Mouse (Mus musculus): ENCODE measurements around the gene Dhx32. TPM values are rescaled to one million over a fixed set of nuclear protein-coding genes. Genes with fewer than 3 reads are reported as not detected.
"Not testable (repeated sequence)": the region's sequence is repeated elsewhere in the genome, so short reads cannot be mapped to it uniquely, and the experiment has no call there.

The Dhx32 gene
- polyA plus RNA-seq, 1 experiment, result 29.8 TPM

DNA sequence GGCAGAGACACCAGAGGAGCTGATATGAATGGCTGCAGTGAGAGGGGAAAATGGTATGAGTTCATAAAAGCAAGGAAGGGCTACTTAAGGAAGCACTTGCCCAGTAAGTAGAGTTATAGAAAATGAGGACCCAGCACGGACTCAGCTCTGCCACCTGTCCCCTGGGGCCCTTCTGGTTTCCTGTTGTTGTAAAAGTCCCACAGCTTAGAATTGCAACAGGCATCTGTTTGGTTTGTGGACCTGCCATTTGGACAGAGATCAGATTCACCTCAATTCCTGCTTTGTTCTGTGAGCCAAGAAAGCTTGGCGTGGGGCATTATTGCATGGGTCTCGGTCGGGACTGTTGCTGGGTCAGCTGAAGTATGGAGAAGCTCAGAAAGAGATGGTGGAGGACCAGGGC lies 67.1 kb downstream of the Dhx32 start:
- no peak overlapping the region for H3K27ac ChIP-seq (ENCODE audit: insufficient read depth, low read depth, low read length)
- H3K4me1 ChIP-seq (ENCODE audit: control insufficient read depth, insufficient read depth, insufficient read length, low read length), result no peaks in the 10 kb centered on the region
- H3K4me3 ChIP-seq (ENCODE audit: low read depth, low read length), result no peak overlapping the region
- WGBS, result 56% methylated on average over 4 of the region's 4 CpGs
- no peaks in the 10 kb centered on the region for H3K27me3 ChIP-seq (ENCODE audit: control insufficient read depth, insufficient read depth, low read length)
- H3K36me3 ChIP-seq (ENCODE audit: control insufficient read depth, insufficient read depth, low read length), result peaks cover 50% of the 10 kb centered on the region
- TF ChIP-seq POLR2A (IDR thresholded peaks at IDR 0.05; ENCODE audit: low read depth, low read length) (no peak), CTCF (IDR thresholded peaks at IDR 0.05; ENCODE audit: extremely low read depth, insufficient read length, insufficient replicate concordance, low read depth, low read length) (no peak)

DNA sequence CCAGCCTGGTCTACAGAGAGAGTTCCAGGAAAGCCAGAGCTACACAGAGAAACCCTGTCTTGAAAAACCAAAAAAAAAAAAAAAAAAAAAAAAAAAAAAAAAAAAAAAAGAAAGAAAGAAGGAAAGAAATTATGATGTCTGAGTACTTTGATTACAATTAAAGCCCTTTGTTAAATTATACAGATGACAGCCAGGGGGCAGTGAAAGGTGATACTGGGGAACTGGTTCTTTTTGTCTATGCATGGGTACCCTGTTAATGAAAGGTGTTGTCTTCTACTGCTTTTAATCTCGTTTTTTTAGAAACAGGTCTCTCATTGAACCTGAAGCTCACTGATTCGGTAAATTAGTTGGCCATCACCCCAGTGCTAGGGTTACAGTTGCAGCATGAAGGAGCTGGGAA lies 75.2 kb downstream of the Dhx32 start:
- 74% methylated on average over 2 of the region's 2 CpGs for WGBS
- H3K4me3 ChIP-seq (ENCODE audit: low read depth, low read length), result no peak overlapping the region
- no peak overlapping the region for H3K27ac ChIP-seq (ENCODE audit: insufficient read depth, low read depth, low read length)
- TF ChIP-seq POLR2A (IDR thresholded peaks at IDR 0.05; ENCODE audit: low read depth, low read length) (no peak), CTCF (IDR thresholded peaks at IDR 0.05; ENCODE audit: extremely low read depth, insufficient read length, insufficient replicate concordance, low read depth, low read length) (no peak)
- no peaks in the 10 kb centered on the region for H3K36me3 ChIP-seq (ENCODE audit: control insufficient read depth, insufficient read depth, low read length)
- H3K4me1 ChIP-seq (ENCODE audit: control insufficient read depth, insufficient read depth, insufficient read length, low read length), result peaks cover 4% of the 10 kb centered on the region; the same call in 1 of the 2 replicates
- no peaks in the 10 kb centered on the region for H3K27me3 ChIP-seq (ENCODE audit: control insufficient read depth, insufficient read depth, low read length)

DNA sequence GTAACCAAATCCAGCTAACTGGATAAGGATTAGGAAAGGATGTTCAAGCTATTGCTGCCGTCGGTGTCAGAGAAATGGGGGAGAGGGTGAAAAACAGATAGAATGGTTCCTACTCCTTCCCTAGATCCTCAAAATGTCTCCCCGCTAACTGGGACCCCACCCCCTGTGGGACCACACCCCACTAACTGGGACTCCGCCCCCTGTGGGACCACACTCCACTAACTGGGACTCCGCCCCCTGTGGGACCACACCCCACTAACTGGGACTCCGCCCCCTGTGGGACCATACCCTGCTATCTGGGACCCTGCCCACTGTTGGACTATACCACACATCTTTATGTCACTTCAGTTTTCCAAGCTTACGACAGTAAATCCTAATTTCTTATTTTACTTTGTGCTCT lies 78.6 kb downstream of the Dhx32 start:
- Histone ChIP-seq H3K27ac (ENCODE audit: insufficient read depth, low read depth, low read length) (no peak overlapping the region), H3K4me1 (ENCODE audit: control insufficient read depth, insufficient read depth, insufficient read length, low read length) (no peaks in the 10 kb centered on the region), H3K36me3 (ENCODE audit: control insufficient read depth, insufficient read depth, low read length) (peaks cover 5% of the 10 kb centered on the region; the same call in 1 of the 2 replicates), H3K27me3 (ENCODE audit: control insufficient read depth, insufficient read depth, low read length) (no peaks in the 10 kb centered on the region), H3K4me3 (ENCODE audit: low read depth, low read length) (no peak overlapping the region)
- TF ChIP-seq POLR2A (IDR thresholded peaks at IDR 0.05; ENCODE audit: low read depth, low read length) (no peak), CTCF (IDR thresholded peaks at IDR 0.05; ENCODE audit: extremely low read depth, insufficient read length, insufficient replicate concordance, low read depth, low read length) (no peak)
- WGBS, result 96% methylated on average over 7 of the region's 7 CpGs

DNA sequence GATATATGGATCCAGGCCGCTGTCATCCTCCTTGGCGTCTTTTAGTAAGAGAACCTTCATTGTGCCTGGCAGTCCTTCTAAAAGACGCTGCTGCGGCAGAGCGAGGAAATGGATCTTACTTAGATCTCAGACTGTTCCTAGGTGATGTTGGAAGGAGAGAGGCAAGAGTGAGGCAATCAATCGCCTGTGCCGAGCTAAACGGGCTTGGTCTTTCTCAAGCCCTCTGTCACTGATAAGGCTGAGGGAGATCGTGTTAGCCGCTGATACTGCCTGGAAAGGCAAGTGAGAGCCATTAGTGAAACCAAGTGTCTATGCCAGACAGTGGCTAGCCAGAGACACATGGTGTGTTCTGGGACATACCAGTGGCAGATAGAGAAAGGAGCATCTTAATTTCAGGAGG lies 80.2 kb downstream of the Dhx32 start:
- TF ChIP-seq POLR2A (IDR thresholded peaks at IDR 0.05; ENCODE audit: low read depth, low read length), result no peak
- Histone ChIP-seq H3K27ac (ENCODE audit: insufficient read depth, low read depth, low read length) (no peak overlapping the region), H3K4me3 (ENCODE audit: low read depth, low read length) (no peak overlapping the region), H3K27me3 (ENCODE audit: control insufficient read depth, insufficient read depth, low read length) (no peaks in the 10 kb centered on the region), H3K36me3 (ENCODE audit: control insufficient read depth, insufficient read depth, low read length) (peaks cover 5% of the 10 kb centered on the region; the same call in 1 of the 2 replicates), H3K4me1 (ENCODE audit: control insufficient read depth, insufficient read depth, insufficient read length, low read length) (no peaks in the 10 kb centered on the region)
- WGBS, result 80% methylated on average over 10 of the region's 10 CpGs

DNA sequence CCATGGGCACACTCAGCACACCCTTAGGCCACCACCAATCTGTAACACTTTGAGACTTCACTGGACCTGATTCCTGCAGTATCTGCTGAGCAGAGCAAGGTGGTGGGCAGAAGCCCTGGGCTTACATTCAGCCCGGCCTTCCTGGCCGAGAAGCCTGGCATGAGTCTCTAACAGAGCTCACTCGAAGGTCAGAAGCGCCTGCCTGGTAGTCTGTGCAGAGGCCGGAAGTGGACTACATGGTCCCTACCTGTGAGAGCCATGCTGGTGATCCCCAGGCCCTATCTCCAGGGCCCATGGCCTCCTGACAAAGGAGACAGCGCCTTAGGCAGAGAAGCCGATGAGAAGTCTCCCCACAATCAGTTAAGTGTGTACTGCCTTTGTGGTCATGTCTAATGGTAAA lies 81.2 kb downstream of the Dhx32 start:
- TF ChIP-seq POLR2A (IDR thresholded peaks at IDR 0.05; ENCODE audit: low read depth, low read length) (no peak), CTCF (IDR thresholded peaks at IDR 0.05; ENCODE audit: extremely low read depth, insufficient read length, insufficient replicate concordance, low read depth, low read length) (no peak)
- no peak overlapping the region for H3K4me3 ChIP-seq (ENCODE audit: low read depth, low read length)
- H3K27ac ChIP-seq (ENCODE audit: insufficient read depth, low read depth, low read length), result no peak overlapping the region
- peaks cover 7% of the 10 kb centered on the region; the same call in 1 of the 2 replicates for H3K36me3 ChIP-seq (ENCODE audit: control insufficient read depth, insufficient read depth, low read length)
- no peaks in the 10 kb centered on the region for H3K27me3 ChIP-seq (ENCODE audit: control insufficient read depth, insufficient read depth, low read length)
- WGBS, result 97% methylated on average over 7 of the region's 7 CpGs
- no peaks in the 10 kb centered on the region for H3K4me1 ChIP-seq (ENCODE audit: control insufficient read depth, insufficient read depth, insufficient read length, low read length)

DNA sequence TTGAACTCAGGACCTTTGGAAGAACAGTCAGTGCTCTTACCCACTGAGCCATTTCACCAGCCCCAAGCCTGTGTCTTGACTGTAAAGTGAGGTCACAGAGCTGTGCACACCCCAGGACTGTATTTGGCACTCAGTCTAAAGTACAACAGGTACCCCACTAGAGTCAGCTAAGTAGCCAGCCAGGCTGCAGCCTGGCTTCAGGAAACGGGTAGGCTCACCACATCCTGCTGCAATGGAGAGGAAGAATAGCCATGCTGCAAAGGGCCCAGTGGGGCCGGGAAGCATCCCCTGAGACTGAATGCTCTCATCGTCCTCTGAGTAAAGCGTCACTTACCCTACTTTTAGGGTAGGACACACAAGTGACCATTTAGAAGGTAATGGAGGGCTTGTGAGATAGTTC lies 82.6 kb downstream of the Dhx32 start:
- peaks cover 7% of the 10 kb centered on the region; the same call in 1 of the 2 replicates for H3K36me3 ChIP-seq (ENCODE audit: control insufficient read depth, insufficient read depth, low read length)
- H3K4me3 ChIP-seq (ENCODE audit: low read depth, low read length), result no peak overlapping the region
- H3K27ac ChIP-seq (ENCODE audit: insufficient read depth, low read depth, low read length), result no peak overlapping the region
- TF ChIP-seq CTCF (IDR thresholded peaks at IDR 0.05; ENCODE audit: extremely low read depth, insufficient read length, insufficient replicate concordance, low read depth, low read length) (no peak), POLR2A (IDR thresholded peaks at IDR 0.05; ENCODE audit: low read depth, low read length) (no peak)
- H3K4me1 ChIP-seq (ENCODE audit: control insufficient read depth, insufficient read depth, insufficient read length, low read length), result no peaks in the 10 kb centered on the region
- no peaks in the 10 kb centered on the region for H3K27me3 ChIP-seq (ENCODE audit: control insufficient read depth, insufficient read depth, low read length)
- WGBS, result 89% methylated on average over 4 of the region's 4 CpGs

DNA sequence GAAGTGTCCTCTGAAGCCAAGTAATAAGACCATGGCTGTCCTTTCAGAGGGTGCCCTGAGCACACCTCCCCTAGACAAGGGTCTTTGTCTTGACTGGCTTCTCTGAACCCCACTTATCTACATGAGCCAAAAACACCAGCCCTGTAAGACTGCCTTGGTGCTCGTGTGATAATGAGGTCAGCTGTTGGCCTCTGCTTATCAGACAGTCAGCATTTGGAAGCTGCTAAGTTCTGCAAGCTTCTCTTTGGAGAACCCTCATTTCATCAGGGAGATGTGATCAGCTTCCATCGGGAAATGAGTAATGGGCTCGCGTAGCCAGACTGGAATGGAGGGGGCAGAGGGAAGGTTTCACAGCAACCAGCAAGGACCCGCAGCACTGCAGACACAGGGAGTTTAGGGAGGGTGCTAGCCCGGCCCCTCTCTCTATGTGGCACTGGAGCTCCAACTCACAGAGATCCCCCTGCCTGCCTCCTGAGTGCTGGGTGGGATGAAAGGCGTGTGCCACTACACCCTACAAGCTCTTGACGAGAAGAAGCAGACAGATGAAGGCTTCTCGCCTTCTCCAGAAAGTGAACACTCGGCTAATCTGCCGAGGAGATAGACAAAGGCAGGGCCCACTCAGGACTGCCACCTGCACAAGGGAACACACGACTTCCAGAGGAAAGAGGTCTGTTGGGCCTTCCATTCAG lies 84.4 kb downstream of the Dhx32 start:
- Histone ChIP-seq H3K4me3 (ENCODE audit: low read depth, low read length) (no peak overlapping the region), H3K27ac (ENCODE audit: insufficient read depth, low read depth, low read length) (no peak overlapping the region), H3K36me3 (ENCODE audit: control insufficient read depth, insufficient read depth, low read length) (peaks cover 7% of the 10 kb centered on the region; the same call in 1 of the 2 replicates), H3K27me3 (ENCODE audit: control insufficient read depth, insufficient read depth, low read length) (no peaks in the 10 kb centered on the region), H3K4me1 (ENCODE audit: control insufficient read depth, insufficient read depth, insufficient read length, low read length) (no peaks in the 10 kb centered on the region)
- 86% methylated on average over 12 of the region's 12 CpGs for WGBS
- TF ChIP-seq POLR2A (IDR thresholded peaks at IDR 0.05; ENCODE audit: low read depth, low read length) (no peak), CTCF (IDR thresholded peaks at IDR 0.05; ENCODE audit: extremely low read depth, insufficient read length, insufficient replicate concordance, low read depth, low read length) (no peak)

DNA sequence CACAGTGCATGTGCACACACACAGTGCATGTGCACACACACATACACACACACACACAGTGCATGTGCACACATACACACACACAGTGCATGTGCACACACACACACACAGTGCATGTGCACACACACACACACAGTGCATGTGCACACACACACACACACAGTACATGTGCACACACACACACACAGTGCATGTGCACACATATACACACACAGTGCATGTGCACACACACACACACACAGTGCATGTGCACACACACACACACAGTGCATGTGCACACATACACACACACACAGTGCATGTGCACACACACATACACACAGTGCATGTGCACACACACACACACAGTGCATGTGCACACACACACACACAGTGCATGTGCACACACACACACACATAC lies 96.9 kb downstream of the Dhx32 start:
- not testable (repeated sequence) for H3K27ac ChIP-seq (ENCODE audit: insufficient read depth, low read depth, low read length); H3K27me3 ChIP-seq (ENCODE audit: control insufficient read depth, insufficient read depth, low read length); H3K4me1 ChIP-seq (ENCODE audit: control insufficient read depth, insufficient read depth, insufficient read length, low read length); H3K4me3 ChIP-seq (ENCODE audit: low read depth, low read length)
- peaks cover 26% of the 10 kb centered on the region for H3K36me3 ChIP-seq (ENCODE audit: control insufficient read depth, insufficient read depth, low read length)
